Mouse (Mus musculus) lung, embryonic 15.5 days (tissue): Measurements from ENCODE around the gene Fhl4. TPM values are rescaled to one million over a fixed set of nuclear protein-coding genes. Genes with fewer than 3 reads are reported as not detected.

Experiments
- ATAC-seq: fragments of 200-750 bp; cut with Nextera tagmentation; 2 replicates; pipeline ENCODE4 v1.8.0; 2017; ENCODE audit warnings: moderate number of reproducible peaks, borderline replicate concordance; ENCODE audit not compliant: low FRiP score, low TSS enrichment; ENCODE audit errors: extremely low read depth
- H3K27ac ChIP-seq: fragments of 300-500 bp; sonication (generic); 2 replicates; pipeline ENCODE4 v1.5.1; 2015; ENCODE audit warnings: moderate library complexity, mild to moderate bottlenecking, inconsistent platforms
- H3K27me3 ChIP-seq: fragments of 300-500 bp; sonication (generic); 2 replicates; pipeline ENCODE4 v1.6.1; 2015; ENCODE audit warnings: inconsistent platforms
- H3K36me3 ChIP-seq: fragments of 300-500 bp; sonication (generic); 2 replicates; pipeline ENCODE4 v1.6.1; 2015; ENCODE audit warnings: inconsistent platforms
- H3K4me1 ChIP-seq: fragments of 300-500 bp; sonication (generic); 2 replicates; pipeline ENCODE4 v1.6.1; 2015; ENCODE audit warnings: inconsistent platforms
- H3K4me2 ChIP-seq: fragments of 300-500 bp; sonication (generic); 2 replicates; pipeline ENCODE4 v1.6.1; 2015; ENCODE audit warnings: inconsistent platforms, mild to moderate bottlenecking, moderate library complexity
- H3K4me3 ChIP-seq: fragments of 300-500 bp; sonication (generic); 2 replicates; pipeline ENCODE4 v1.5.1; 2015; ENCODE audit warnings: mild to moderate bottlenecking, inconsistent platforms
- H3K9ac ChIP-seq: fragments of 300-500 bp; sonication (generic); 2 replicates; pipeline ENCODE4 v1.6.1; 2015; ENCODE audit warnings: inconsistent platforms
- H3K9me3 ChIP-seq: fragments of 300-500 bp; sonication (generic); 2 replicates; pipeline ENCODE4 v1.6.1; 2016; ENCODE audit warnings: inconsistent platforms
- WGBS: fragments of 180-500 bp; shearing (Covaris S2); methylation state at CpG from one replicate; pipeline ENCODE4 v1.1.7; 2015; 5-methylcytosine and 5-hydroxymethylcytosine counted together
- polyA plus RNA-seq: library from polyadenylated mRNA; unstranded; fragments of >200 nt; fragmentation: Nextera tagmentation; extraction: Ambion mirVana; gene quantifications from 2 replicates; pipeline ENCODE4 v1.2.1, GENCODE M21; 2015

Gene Fhl4
- polyA plus RNA-seq, 1 experiment from 2014 or later, result 0.91 TPM

- Histone ChIP-seq H3K4me1 (no peaks in the 10 kb centered on the region), H3K4me2 (no peak overlapping the region), H3K27me3 (no peaks in the 10 kb centered on the region), H3K4me3 (no peak overlapping the region), H3K9me3 (no peaks in the 10 kb centered on the region), H3K36me3 (no peaks in the 10 kb centered on the region), H3K9ac (no peak overlapping the region), H3K27ac (no peak overlapping the region)
- WGBS, result 54% methylated on average over 4 of the region's 4 CpGs
- no peak for ATAC-seq
Observed at GRCm38 (mm10) chr10:85071605-85072152, 30.6 kb downstream of the Fhl4 start.

- Histone ChIP-seq H3K27me3 (no peaks in the 10 kb centered on the region), H3K4me2 (no peak overlapping the region), H3K27ac (no peak overlapping the region), H3K9me3 (no peaks in the 10 kb centered on the region), H3K36me3 (no peaks in the 10 kb centered on the region), H3K4me1 (no peaks in the 10 kb centered on the region), H3K4me3 (no peak overlapping the region), H3K9ac (no peak overlapping the region)
- ATAC-seq, result no peak
- WGBS, result 79% methylated on average over 2 of the region's 2 CpGs
Observed at GRCm38 (mm10) chr10:85054876-85055275, 47.4 kb downstream of the Fhl4 start.

- Histone ChIP-seq H3K9ac (no peak overlapping the region), H3K27ac (no peak overlapping the region), H3K9me3 (no peaks in the 10 kb centered on the region), H3K27me3 (no peaks in the 10 kb centered on the region), H3K36me3 (no peaks in the 10 kb centered on the region), H3K4me1 (no peaks in the 10 kb centered on the region), H3K4me3 (no peak overlapping the region), H3K4me2 (no peak overlapping the region)
- 36% methylated on average over 4 of the region's 4 CpGs for WGBS
- no peak for ATAC-seq
Observed at GRCm38 (mm10) chr10:85052451-85052850, 49.8 kb downstream of the Fhl4 start.

- H3K27ac ChIP-seq, result no peak overlapping the region
- no peak overlapping the region for H3K9ac ChIP-seq
- H3K4me1 ChIP-seq, result no peaks in the 10 kb centered on the region
- H3K4me3 ChIP-seq, result no peak overlapping the region
- ATAC-seq, result no peak
- no peak overlapping the region for H3K4me2 ChIP-seq
- WGBS, result 46% methylated on average over 4 of the region's 4 CpGs
- H3K27me3 ChIP-seq, result no peaks in the 10 kb centered on the region
- H3K36me3 ChIP-seq, result no peaks in the 10 kb centered on the region
- H3K9me3 ChIP-seq, result no peaks in the 10 kb centered on the region
Observed at GRCm38 (mm10) chr10:85050668-85051208, 51.6 kb downstream of the Fhl4 start.

GRCm38 (mm10) chr10:85048008-85048407 is 54.3 kb downstream of the Fhl4 start:
- Histone ChIP-seq H3K36me3 (no peaks in the 10 kb centered on the region), H3K27ac (no peak overlapping the region), H3K9me3 (no peaks in the 10 kb centered on the region), H3K4me1 (peaks cover 6% of the 10 kb centered on the region; the same call in 1 of the 2 replicates), H3K27me3 (no peaks in the 10 kb centered on the region), H3K9ac (no peak overlapping the region), H3K4me3 (no peak overlapping the region), H3K4me2 (no peak overlapping the region)
- no peak for ATAC-seq
- WGBS, result 94% methylated on average over 8 of the region's 8 CpGs

GRCm38 (mm10) chr10:85046585-85046984 is 55.7 kb downstream of the Fhl4 start:
- Histone ChIP-seq H3K27me3 (no peaks in the 10 kb centered on the region), H3K4me3 (no peak overlapping the region), H3K27ac (no peak overlapping the region), H3K36me3 (no peaks in the 10 kb centered on the region), H3K4me2 (no peak overlapping the region), H3K9ac (no peak overlapping the region), H3K4me1 (peaks cover 6% of the 10 kb centered on the region; the same call in 1 of the 2 replicates), H3K9me3 (no peaks in the 10 kb centered on the region)
- 31% methylated on average over 5 of the region's 5 CpGs for WGBS
- ATAC-seq, result no peak

Other genes with a start within 250 kb of the Fhl4 start
- gene Ric8b, start 184.9 kb downstream of the Fhl4 start, polyA plus RNA-seq, result 18.2 and 20.9 TPM in 2 replicates
- gene Tmem263, start 132 bp upstream of the Fhl4 start, polyA plus RNA-seq, result 75.7 and 77.8 TPM in 2 replicates
- gene Mterf2, start 25.5 kb upstream of the Fhl4 start, polyA plus RNA-seq, result 10.7 and 12.0 TPM in 2 replicates
- gene Cry1, start 82.6 kb upstream of the Fhl4 start, polyA plus RNA-seq, result 31.3 and 32.8 TPM in 2 replicates